Mouse (Mus musculus) cerebellum, postnatal 14 days (tissue): Measurements from ENCODE around the gene Med21.

Experiments used
- DNase-seq, 2 experiments: peaks; one replicate each; pipeline ENCODE4 v3.0.0; 2021; ENCODE audit warnings: mixed read lengths in 2 of 2

Med21 gene

GRCm38 (mm10) chr6:146640068-146640965 lies 2.0 kb upstream of the Med21 start:
- no peak for DNase-seq

- no peak for DNase-seq
Observed at GRCm38 (mm10) chr6:146640991-146641390, 1.4 kb upstream of the Med21 start.

- DNase-seq: no peak
Observed at GRCm38 (mm10) chr6:146641621-146642210, 631 bp upstream of the Med21 start.

- peak in 1 of 2 experiments; percentile 10 for DNase-seq
Observed at GRCm38 (mm10) chr6:146643184-146643570, 830 bp downstream of the Med21 start.

GRCm38 (mm10) chr6:146650013-146650412 lies 7.7 kb downstream of the Med21 start:
- DNase-seq: no peak

- DNase-seq: no peak
Observed at GRCm38 (mm10) chr6:146651431-146651830, 9.1 kb downstream of the Med21 start.

GRCm38 (mm10) chr6:146653197-146653596 lies 10.8 kb downstream of the Med21 start:
- DNase-seq: no peak

- peak; percentile 12 to 15 for DNase-seq
Observed at GRCm38 (mm10) chr6:146660591-146660990, 18.2 kb downstream of the Med21 start.

- DNase-seq: no peak
Observed at GRCm38 (mm10) chr6:146661655-146662054, 19.3 kb downstream of the Med21 start.

GRCm38 (mm10) chr6:146662679-146663078 lies 20.3 kb downstream of the Med21 start:
- peak; percentile 36 to 48 for DNase-seq

- DNase-seq: no peak
Observed at GRCm38 (mm10) chr6:146664116-146664515, 21.8 kb downstream of the Med21 start.

- no peak for DNase-seq
Observed at GRCm38 (mm10) chr6:146664917-146665316, 22.6 kb downstream of the Med21 start.

- no peak for DNase-seq
Observed at GRCm38 (mm10) chr6:146665408-146665807, 23.1 kb downstream of the Med21 start.

- no peak for DNase-seq
Observed at GRCm38 (mm10) chr6:146666811-146667210, 24.5 kb downstream of the Med21 start.

- DNase-seq: no peak
Observed at GRCm38 (mm10) chr6:146668606-146669005, 26.3 kb downstream of the Med21 start.

GRCm38 (mm10) chr6:146670956-146671855 lies 28.9 kb downstream of the Med21 start:
- DNase-seq: no peak

GRCm38 (mm10) chr6:146672106-146672505 lies 29.8 kb downstream of the Med21 start:
- DNase-seq: no peak

GRCm38 (mm10) chr6:146673696-146674095 lies 31.3 kb downstream of the Med21 start:
- DNase-seq: no peak

- DNase-seq: no peak
Observed at GRCm38 (mm10) chr6:146674420-146674819, 32.1 kb downstream of the Med21 start.

GRCm38 (mm10) chr6:146674881-146675536 lies 32.7 kb downstream of the Med21 start:
- DNase-seq: no peak

- no peak for DNase-seq
Observed at GRCm38 (mm10) chr6:146676904-146677303, 34.6 kb downstream of the Med21 start.
